Mouse (Mus musculus) liver, embryonic 14.5 days (tissue): Measurements from ENCODE around the gene Crls1. TPM values are rescaled to one million over a fixed set of nuclear protein-coding genes. Genes with fewer than 3 reads are reported as not detected.

ENCODE experiments used
- ATAC-seq: fragments of 200-750 bp; cut with Nextera tagmentation; 2 replicates; pipeline ENCODE4 v1.8.0; 2017; ENCODE audit warnings: moderate number of reproducible peaks, mild to moderate bottlenecking, moderate library complexity; ENCODE audit not compliant: insufficient read depth
- DNase-seq, 3 experiments: peaks; one replicate each; pipeline ENCODE4 v3.0.0-alpha.2; 2012 to 2013; ENCODE audit warnings: low read depth in 3 of 3, low spot score in 3 of 3
- H3K27ac ChIP-seq: fragments of 300-500 bp; sonication (generic); 2 replicates; pipeline ENCODE4 v1.5.1; 2014; ENCODE audit warnings: moderate library complexity, mild to moderate bottlenecking, control low read depth, inconsistent platforms
- H3K27me3 ChIP-seq: fragments of 300-500 bp; sonication (generic); 2 replicates; pipeline ENCODE4 v1.6.1; 2014; ENCODE audit warnings: mild to moderate bottlenecking, low read length, moderate library complexity; ENCODE audit not compliant: control insufficient read depth, insufficient read depth
- H3K36me3 ChIP-seq: fragments of 300-500 bp; sonication (generic); replicated peaks from 2 replicates; pipeline ENCODE4 v1.6.1; 2014; ENCODE audit warnings: low read depth; ENCODE audit not compliant: control insufficient read depth, insufficient read depth
- H3K4me1 ChIP-seq, 2 experiments: fragments of 200-500 bp in 1 of 2; fragments of 300-500 bp in 1 of 2; sonication (generic) in 1 of 2; replicated peaks; 2 replicates each; pipeline ENCODE4 v1.6.1; 2012 to 2014; ENCODE audit warnings: antibody characterized with exemption in 1 of 2, inconsistent platforms in 1 of 2, low read length in 1 of 2; ENCODE audit not compliant: control insufficient read depth in 2 of 2, insufficient read depth in 2 of 2
- H3K4me2 ChIP-seq: fragments of 300-500 bp; sonication (generic); 2 replicates; pipeline ENCODE4 v1.6.1; 2014; ENCODE audit warnings: low read depth, mild to moderate bottlenecking, control low read depth, moderate library complexity
- H3K4me3 ChIP-seq, 2 experiments: fragments of 200-500 bp in 1 of 2; fragments of 300-500 bp in 1 of 2; sonication (generic) in 1 of 2; 2 replicates each; pipeline ENCODE4 v1.5.1; 2012 to 2014; ENCODE audit warnings: low read depth in 2 of 2, low read length in 2 of 2, mild to moderate bottlenecking in 2 of 2, control low read depth in 1 of 2, inconsistent platforms in 1 of 2, moderate library complexity in 1 of 2; ENCODE audit not compliant: insufficient read depth in 1 of 2
- H3K9ac ChIP-seq: fragments of 300-500 bp; sonication (generic); replicated peaks from 2 replicates; pipeline ENCODE4 v1.6.1; 2014; ENCODE audit warnings: mild to moderate bottlenecking, control low read depth, moderate library complexity
- H3K9me3 ChIP-seq: fragments of 300-500 bp; sonication (generic); 2 replicates; pipeline ENCODE4 v1.6.1; 2016; ENCODE audit warnings: low read length, mixed read lengths; ENCODE audit not compliant: control insufficient read depth
- CTCF ChIP-seq: IDR thresholded peaks from 2 replicates; pipeline ENCODE4 v1.5.1; 2016; ENCODE audit warnings: antibody characterized with exemption, low read depth, control low read depth
- EP300 ChIP-seq: IDR thresholded peaks from 2 replicates; pipeline ENCODE4 v1.6.1; 2016; ENCODE audit warnings: antibody characterized with exemption, low read depth
- WGBS: fragments of 180-500 bp; shearing (Covaris S2); extraction: QIAGEN DNeasy Blood & Tissue Kit; methylation state at CpG from one replicate; pipeline ENCODE4 v1.1.7; 2014; ENCODE audit not compliant: insufficient replicate concordance; 5-methylcytosine and 5-hydroxymethylcytosine counted together
- polyA plus RNA-seq, 2 experiments: library from polyadenylated mRNA; depleted of rRNA in 1 of 2; stranded (reverse) in 1 of 2; unstranded in 1 of 2; fragments of >200 nt; fragmentation: Nextera tagmentation in 1 of 2; extraction: Ambion mirVana in 1 of 2; gene quantifications; 2 replicates each; pipeline versions ENCODE4 v1.2.1 to v1.2.3; 2012 to 2014

Crls1 gene
- polyA plus RNA-seq, 2 experiments: 9.0 to 10.1 TPM

DNA sequence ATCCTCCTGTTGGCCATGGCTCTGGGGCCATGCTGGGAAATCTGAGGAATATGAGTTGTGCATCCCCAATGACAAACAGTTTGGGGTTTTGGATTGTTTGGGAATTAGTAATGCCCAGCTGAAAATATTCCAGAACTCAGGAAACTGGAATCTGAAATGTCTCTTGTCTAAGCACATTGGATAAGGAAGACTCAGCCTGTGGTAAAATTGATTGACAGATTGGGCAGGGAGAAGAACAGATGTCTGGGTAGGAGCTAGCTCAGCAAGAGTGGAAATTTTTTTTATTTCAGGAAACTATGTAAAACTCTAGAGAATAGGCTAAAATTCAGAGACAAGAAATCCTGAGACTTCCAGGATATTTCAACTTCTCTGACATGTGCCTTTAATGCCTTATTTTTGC, 14.0 kb downstream of the Crls1 start:
- ATAC-seq (no peak), DNase-seq (no peak)
- Histone ChIP-seq H3K27ac (no peak overlapping the region), H3K9ac (no peak overlapping the region), H3K36me3 (no peaks in the 10 kb centered on the region; the same call in 1 of the 2 replicates), H3K4me3 (no peak overlapping the region), H3K27me3 (no peaks in the 10 kb centered on the region), H3K9me3 (no peaks in the 10 kb centered on the region), H3K4me1 (peaks cover 0 to 2% of the 10 kb centered on the region in 2 experiments; a peak in 1 of 4 replicates), H3K4me2 (no peak overlapping the region)
- TF ChIP-seq CTCF: no peak
- TF ChIP-seq EP300: no peak

DNA sequence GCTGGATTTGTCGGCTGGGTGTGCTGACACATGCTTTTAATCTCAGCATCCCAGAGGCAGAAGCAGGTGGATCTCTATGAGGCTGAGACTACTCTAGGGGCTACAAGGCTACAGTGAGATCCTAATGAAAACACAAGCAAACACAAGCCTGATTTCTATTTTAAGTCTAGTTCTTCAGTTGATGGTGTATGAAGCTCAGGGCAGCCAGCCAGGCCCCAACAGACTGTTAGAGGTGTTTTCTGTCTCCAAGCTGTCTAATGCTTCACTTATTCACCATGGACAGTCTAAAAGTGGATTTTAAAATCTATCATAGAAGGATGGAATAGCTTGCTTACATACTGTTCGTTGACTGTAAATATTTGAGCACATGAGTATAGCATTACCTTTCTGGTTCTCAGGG, 15.0 kb downstream of the Crls1 start:
- Histone ChIP-seq H3K27ac (no peak overlapping the region), H3K4me3 (no peak overlapping the region), H3K9ac (no peak overlapping the region), H3K4me2 (no peak overlapping the region), H3K9me3 (no peaks in the 10 kb centered on the region), H3K36me3 (peaks cover 3% of the 10 kb centered on the region; the same call in 1 of the 2 replicates), H3K4me1 (peaks cover 0 to 2% of the 10 kb centered on the region in 2 experiments; a peak in 1 of 4 replicates), H3K27me3 (no peaks in the 10 kb centered on the region)
- DNase-seq (no peak), ATAC-seq (no peak)
- no peak for TF ChIP-seq EP300
- no peak for TF ChIP-seq CTCF
- WGBS: 68% methylated on average over 2 of the region's 2 CpGs

DNA sequence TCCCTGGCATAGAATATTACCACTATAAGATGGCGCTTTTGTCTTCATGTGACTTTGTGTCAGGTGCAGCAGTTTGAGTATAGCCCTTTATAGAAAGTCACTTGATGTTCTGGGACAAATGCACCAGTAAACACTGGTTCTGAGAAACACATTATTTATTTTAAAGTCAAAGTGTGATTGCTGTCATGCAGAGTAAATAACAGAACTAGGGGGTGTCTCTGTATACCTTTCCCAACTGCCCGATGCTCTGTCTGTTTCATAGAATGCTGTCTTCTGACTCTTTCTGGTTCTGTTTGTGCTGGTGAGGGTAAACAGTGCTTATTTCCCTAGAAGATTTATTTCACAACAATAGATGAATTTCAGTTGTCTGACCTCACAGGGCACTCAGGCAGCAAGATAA, 16.9 kb downstream of the Crls1 start:
- no peaks in the 10 kb centered on the region for H3K9me3 ChIP-seq
- 79% methylated on average over 2 of the region's 2 CpGs for WGBS
- ATAC-seq (no peak), DNase-seq (no peak)
- H3K4me3 ChIP-seq: no peak overlapping the region
- H3K27me3 ChIP-seq: no peaks in the 10 kb centered on the region
- peaks cover 3% of the 10 kb centered on the region; the same call in 1 of the 2 replicates for H3K36me3 ChIP-seq
- peaks cover 0 to 2% of the 10 kb centered on the region in 2 experiments; a peak in 1 of 4 replicates for H3K4me1 ChIP-seq
- no peak overlapping the region for H3K9ac ChIP-seq
- TF ChIP-seq CTCF (no peak), EP300 (no peak)
- no peak overlapping the region for H3K4me2 ChIP-seq
- no peak overlapping the region for H3K27ac ChIP-seq

DNA sequence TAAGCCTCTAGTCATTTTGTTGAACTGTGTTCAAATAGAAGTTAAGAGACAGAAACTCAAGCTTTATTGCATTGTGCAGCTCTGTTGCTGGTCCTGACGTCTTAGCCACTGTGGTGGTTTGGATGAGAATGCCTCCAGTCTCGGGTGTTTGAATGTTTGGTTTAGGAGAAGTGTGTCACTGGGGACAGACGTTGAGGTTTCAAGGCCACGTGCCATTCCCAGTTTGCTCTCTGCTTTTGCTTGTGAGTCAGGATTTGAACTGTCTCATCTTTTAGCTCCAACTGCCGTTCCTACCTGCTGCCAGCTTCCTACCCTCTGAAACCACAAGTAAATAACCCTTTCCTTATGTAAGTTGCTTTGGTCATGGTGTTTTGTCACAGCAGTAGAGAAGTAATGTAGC, 21.1 kb downstream of the Crls1 start:
- no peak overlapping the region for H3K9ac ChIP-seq
- H3K27ac ChIP-seq: no peak overlapping the region
- no peak overlapping the region for H3K4me3 ChIP-seq
- H3K9me3 ChIP-seq: no peaks in the 10 kb centered on the region
- WGBS: 47% methylated on average over 5 of the region's 5 CpGs
- no peaks in the 10 kb centered on the region for H3K27me3 ChIP-seq
- no peak for ATAC-seq
- no peak for DNase-seq
- peaks cover 3% of the 10 kb centered on the region; the same call in 1 of the 2 replicates for H3K36me3 ChIP-seq
- H3K4me1 ChIP-seq: no peaks in the 10 kb centered on the region
- TF ChIP-seq CTCF (no peak), EP300 (no peak)
- H3K4me2 ChIP-seq: no peak overlapping the region

DNA sequence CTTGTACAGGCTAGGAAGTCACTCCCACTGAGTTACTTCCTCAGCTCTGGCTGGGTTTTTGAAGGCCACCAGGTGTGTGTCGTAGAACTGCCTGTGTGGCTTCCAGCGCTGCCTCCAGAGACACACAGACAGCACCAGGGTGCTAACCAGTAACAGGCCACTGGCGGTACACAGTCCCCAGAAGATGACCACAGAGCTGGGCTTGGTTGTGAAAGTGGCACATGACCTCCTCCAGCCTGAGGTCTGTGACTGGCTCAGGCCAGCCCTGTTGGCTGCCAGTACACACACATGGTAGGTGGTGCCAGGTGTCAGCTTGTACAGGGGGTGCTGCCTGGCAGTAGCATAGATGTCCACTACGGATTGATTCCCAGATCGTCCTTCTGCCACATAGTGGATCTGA, 23.2 kb downstream of the Crls1 start:
- H3K4me2 ChIP-seq: no peak overlapping the region
- H3K4me3 ChIP-seq: no peak overlapping the region
- H3K4me1 ChIP-seq: peaks cover 0 to 2% of the 10 kb centered on the region in 2 experiments; a peak in 1 of 4 replicates
- H3K9me3 ChIP-seq: no peaks in the 10 kb centered on the region
- DNase-seq (no peak), ATAC-seq (no peak)
- H3K27ac ChIP-seq: no peak overlapping the region
- 67% methylated on average over 5 of the region's 5 CpGs for WGBS
- peaks cover 3% of the 10 kb centered on the region; the same call in 1 of the 2 replicates for H3K36me3 ChIP-seq
- TF ChIP-seq EP300: no peak
- H3K9ac ChIP-seq: no peak overlapping the region
- no peaks in the 10 kb centered on the region for H3K27me3 ChIP-seq
